Mouse (Mus musculus) kidney, embryonic 16.5 days (tissue): Measurements from ENCODE around the gene Gdpd3. TPM values are rescaled to one million over a fixed set of nuclear protein-coding genes. Genes with fewer than 3 reads are reported as not detected.
"Not testable (repeated sequence)": the region's sequence is repeated elsewhere in the genome, so short reads cannot be mapped to it uniquely, and the experiment has no call there.

Experiments used
- ATAC-seq: fragments of 200-750 bp; cut with Nextera tagmentation; 2 replicates; pipeline ENCODE4 v1.8.0; 2017; ENCODE audit warnings: moderate TSS enrichment; ENCODE audit not compliant: low FRiP score, low TSS enrichment
- H3K27ac ChIP-seq: fragments of 300-500 bp; sonication (generic); 2 replicates; pipeline ENCODE4 v1.5.1; 2014; ENCODE audit warnings: low read length
- H3K27me3 ChIP-seq: fragments of 300-500 bp; sonication (generic); 2 replicates; pipeline ENCODE4 v1.6.1; 2014; ENCODE audit warnings: low read length, control low read depth, mixed read lengths; ENCODE audit not compliant: insufficient read depth
- H3K36me3 ChIP-seq: fragments of 300-500 bp; sonication (generic); 2 replicates; pipeline ENCODE4 v1.6.1; 2014; ENCODE audit warnings: low read length, control low read depth, mixed read lengths; ENCODE audit not compliant: insufficient read depth
- H3K4me1 ChIP-seq: fragments of 300-500 bp; sonication (generic); 2 replicates; pipeline ENCODE4 v1.6.1; 2014; ENCODE audit warnings: low read length, control low read depth, mixed read lengths; ENCODE audit not compliant: insufficient read depth
- H3K4me2 ChIP-seq: fragments of 300-500 bp; sonication (generic); replicated peaks from 2 replicates; pipeline ENCODE4 v1.6.1; 2014; ENCODE audit warnings: low read depth, low read length
- H3K4me3 ChIP-seq: fragments of 300-500 bp; sonication (generic); 2 replicates; pipeline ENCODE4 v1.5.1; 2014; ENCODE audit warnings: mild to moderate bottlenecking, low read length
- H3K9ac ChIP-seq: fragments of 300-500 bp; sonication (generic); replicated peaks from 2 replicates; pipeline ENCODE4 v1.6.1; 2014; ENCODE audit warnings: low read length
- H3K9me3 ChIP-seq: fragments of 300-500 bp; sonication (generic); 2 replicates; pipeline ENCODE4 v1.6.1; 2016; ENCODE audit warnings: low read length, control low read depth
- WGBS: fragments of 180-500 bp; shearing (Covaris S2); extraction: QIAGEN DNeasy Blood & Tissue Kit; methylation state at CpG from one replicate; pipeline ENCODE4 v1.1.7; 2014; 5-methylcytosine and 5-hydroxymethylcytosine counted together
- polyA plus RNA-seq: library from polyadenylated mRNA; unstranded; fragments of >200 nt; fragmentation: Nextera tagmentation; extraction: Ambion mirVana; gene quantifications from 2 replicates; pipeline ENCODE4 v1.2.1, GENCODE M21; 2015

Gdpd3 gene
- polyA plus RNA-seq, 1 experiment from 2014 or later: 2.0 TPM

GRCm38 (mm10) chr7:126775185-126775977 is 9.2 kb downstream of the Gdpd3 start:
- 0 out of 2 replicates have a peak overlapping the region, but pooled peaks have one; percentile 21 for H3K27ac ChIP-seq
- 79% methylated on average over 10 of the region's 10 CpGs for WGBS
- H3K4me3 ChIP-seq: no peak overlapping the region
- H3K9ac ChIP-seq: no peak overlapping the region
- ATAC-seq: no peak
- H3K9me3 ChIP-seq: no peaks in the 10 kb centered on the region
- H3K4me2 ChIP-seq: no peak overlapping the region
- peaks cover 33% of the 10 kb centered on the region for H3K4me1 ChIP-seq
- peaks cover 11% of the 10 kb centered on the region; the same call in 1 of the 2 replicates for H3K36me3 ChIP-seq
- no peaks in the 10 kb centered on the region for H3K27me3 ChIP-seq

GRCm38 (mm10) chr7:126775978-126776234 is 9.8 kb downstream of the Gdpd3 start:
- Histone ChIP-seq H3K4me2 (peak overlapping the region; percentile 97), H3K9me3 (no peaks in the 10 kb centered on the region), H3K9ac (no peak overlapping the region), H3K36me3 (0 out of 2 replicates have a peak, but pooled peaks cover 6% of the 10 kb centered on the region), H3K4me1 (peaks cover 34% of the 10 kb centered on the region), H3K4me3 (no peak overlapping the region), H3K27me3 (no peaks in the 10 kb centered on the region), H3K27ac (peak overlapping the region; percentile 90; the same call in 1 of the 2 replicates)
- WGBS: 64% methylated on average over 3 of the region's 3 CpGs
- ATAC-seq: no peak

DNA sequence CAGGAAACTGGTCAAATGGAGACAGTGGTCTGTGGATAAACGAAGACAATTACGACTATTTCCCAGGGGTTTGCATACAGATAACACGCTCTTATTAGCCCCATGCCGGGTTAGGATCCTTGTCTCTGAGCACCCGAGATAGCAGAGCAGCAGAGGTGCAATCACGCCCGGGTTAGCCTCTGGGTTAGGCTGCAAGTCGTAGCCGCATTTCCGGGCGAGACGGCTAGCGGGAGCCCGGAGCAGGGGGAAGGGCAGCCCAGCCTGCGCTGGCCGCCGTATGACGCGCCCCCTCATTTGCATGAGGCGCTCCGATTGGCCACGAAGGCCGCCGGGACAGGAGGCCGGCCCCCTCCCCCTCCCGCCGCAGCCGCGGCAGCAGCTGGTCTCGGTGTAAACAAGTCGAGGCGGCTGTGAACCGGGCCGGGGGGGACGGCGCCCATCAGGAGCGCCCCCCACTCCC is 10.5 kb downstream of the Gdpd3 start, which contains the start of gene Ypel3:
Ypel3 (plus strand) TSS at position 358 of the 460 bp plus-strand sequence.
- Histone ChIP-seq H3K4me1 (peaks cover 41% of the 10 kb centered on the region), H3K4me2 (peak within 1 kb of the TSS; percentile 97), H3K27me3 (no peaks in the 10 kb centered on the region), H3K4me3 (peak within 1 kb of the TSS; percentile 78), H3K27ac (peak within 1 kb of the TSS; percentile 90), H3K36me3 (0 out of 2 replicates have a peak, but pooled peaks cover 3% of the 10 kb centered on the region), H3K9ac (peak within 1 kb of the TSS; percentile 93), H3K9me3 (no peaks in the 10 kb centered on the region)
- peak; percentile 91 for ATAC-seq
- WGBS: 0% methylated on average over 33 of the region's 37 CpGs

DNA sequence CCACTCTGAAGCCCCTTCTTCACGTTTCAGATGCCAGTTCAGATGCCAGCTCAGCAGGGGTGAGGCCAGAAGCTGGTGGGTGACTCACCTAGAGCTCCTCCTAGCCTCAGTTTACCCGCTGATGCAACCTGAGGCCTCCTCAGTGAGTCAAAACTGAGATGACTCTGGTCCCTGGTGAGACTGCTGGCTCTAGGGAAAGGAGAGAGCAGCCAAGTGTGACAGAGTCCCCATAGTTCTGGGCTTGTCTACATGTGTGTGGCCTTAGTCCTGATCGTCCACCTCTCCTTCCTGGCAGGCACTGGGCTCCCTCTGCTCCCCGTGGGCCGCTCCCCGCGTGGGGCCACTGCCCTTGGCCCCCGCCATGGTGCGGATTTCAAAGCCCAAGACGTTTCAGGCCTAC is 11.3 kb downstream of the Gdpd3 start:
- 30% methylated on average over 10 of the region's 10 CpGs for WGBS
- no peaks in the 10 kb centered on the region for H3K9me3 ChIP-seq
- ATAC-seq: no peak; the same call in 1 of the 2 replicates

DNA sequence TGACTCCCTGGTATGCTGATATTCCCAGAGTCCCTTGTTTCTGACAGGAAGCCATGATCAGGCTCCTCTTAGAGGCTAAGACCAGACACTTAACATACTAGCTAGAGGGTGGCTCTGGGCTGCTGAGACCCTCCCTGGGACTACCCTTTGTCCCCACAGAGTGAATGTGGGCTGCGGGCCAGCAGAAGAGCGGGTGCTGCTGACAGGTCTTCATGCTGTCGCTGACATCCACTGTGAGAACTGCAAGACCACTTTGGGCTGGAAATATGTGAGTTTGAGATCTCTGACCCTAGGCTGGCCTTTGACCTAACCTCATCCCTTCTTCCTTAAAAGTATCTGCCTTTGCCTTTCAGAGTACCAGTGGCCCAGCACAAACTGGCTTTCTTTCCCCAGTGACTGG is 12.0 kb downstream of the Gdpd3 start:
- Histone ChIP-seq H3K4me2 (peak overlapping the region; percentile 97), H3K9ac (peak overlapping the region; percentile 93; the same call in 1 of the 2 replicates), H3K27me3 (no peaks in the 10 kb centered on the region), H3K27ac (no peak overlapping the region), H3K36me3 (0 out of 2 replicates have a peak, but pooled peaks cover 3% of the 10 kb centered on the region), H3K4me3 (no peak overlapping the region), H3K4me1 (peaks cover 43% of the 10 kb centered on the region), H3K9me3 (no peaks in the 10 kb centered on the region)
- no peak for ATAC-seq
- 89% methylated on average over 3 of the region's 3 CpGs for WGBS

More for the DNA sequence above, 11.3 kb downstream of the Gdpd3 start:
- Histone ChIP-seq H3K4me1 (peaks cover 43% of the 10 kb centered on the region), H3K4me2 (peak overlapping the region; percentile 97), H3K27me3 (no peaks in the 10 kb centered on the region), H3K27ac (peak overlapping the region; percentile 80), H3K9ac (peak overlapping the region; percentile 93), H3K36me3 (0 out of 2 replicates have a peak, but pooled peaks cover 3% of the 10 kb centered on the region), H3K4me3 (peak overlapping the region; percentile 78)

- not testable (repeated sequence) for H3K9me3 ChIP-seq, H3K4me3 ChIP-seq, H3K4me2 ChIP-seq, H3K36me3 ChIP-seq, ATAC-seq, H3K9ac ChIP-seq, H3K27ac ChIP-seq, H3K27me3 ChIP-seq
- H3K4me1 ChIP-seq: peaks cover 43% of the 10 kb centered on the region
- WGBS: 95% methylated on average over 7 of the region's 7 CpGs
Observed at GRCm38 (mm10) chr7:126779101-126779500, 13.0 kb downstream of the Gdpd3 start.

DNA sequence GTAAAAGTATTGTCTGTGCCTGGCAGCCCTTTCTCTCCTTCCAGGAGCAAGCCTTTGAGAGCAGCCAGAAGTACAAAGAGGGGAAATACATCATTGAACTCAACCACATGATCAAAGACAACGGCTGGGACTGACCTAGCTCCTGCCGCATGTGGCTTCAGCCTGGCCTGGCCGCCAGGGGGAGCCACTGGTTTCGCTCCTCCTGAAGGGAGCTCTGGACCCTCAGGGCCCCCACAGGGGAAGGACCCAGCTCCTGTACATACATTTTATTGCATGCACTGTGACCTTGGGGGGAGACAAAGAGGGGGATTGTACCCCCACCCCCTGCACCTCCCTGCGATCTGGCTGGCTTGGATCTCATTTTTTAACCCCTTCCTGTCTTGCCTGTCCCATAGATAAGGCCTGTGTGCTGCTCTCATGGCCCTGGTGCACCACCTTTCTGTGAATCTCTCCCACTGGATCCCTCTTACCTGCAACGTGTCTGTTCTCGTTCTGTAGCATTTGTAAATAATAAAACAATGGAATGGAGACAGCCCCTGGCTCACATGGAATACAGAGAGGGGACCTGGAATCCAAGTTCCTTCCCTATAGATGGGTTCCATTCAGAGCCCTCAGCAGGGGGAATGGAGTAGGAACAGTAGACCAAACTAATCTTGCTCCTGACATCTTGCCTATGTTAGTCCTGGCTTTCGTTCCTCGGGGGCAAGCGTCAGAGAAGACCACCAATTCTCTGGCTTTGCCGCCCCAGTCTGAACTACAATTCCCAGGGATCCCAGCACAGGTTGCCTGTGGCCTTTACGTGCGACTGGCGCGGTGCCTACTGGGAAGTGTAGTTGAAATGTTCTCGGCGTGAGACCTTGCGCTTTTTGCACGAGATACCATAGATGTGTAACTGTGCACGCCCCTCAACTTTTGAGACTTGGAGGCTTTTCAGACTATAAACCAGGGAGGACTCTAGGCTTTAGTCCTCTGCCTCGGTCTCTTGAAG is 14.1 kb downstream of the Gdpd3 start:
- H3K36me3 ChIP-seq: peaks cover 19% of the 10 kb centered on the region
- whole genome bisulfite sequencing: under 1% methylated on average over 21 of the region's 21 CpGs
- H3K4me2 ChIP-seq: peak overlapping the region; percentile 84
- peak overlapping the region; percentile 56 for H3K27ac ChIP-seq
- H3K4me3 ChIP-seq: peak overlapping the region; percentile 42
- no peaks in the 10 kb centered on the region for H3K9me3 ChIP-seq
- H3K4me1 ChIP-seq: peaks cover 43% of the 10 kb centered on the region
- ATAC-seq: peak; percentile 73
- no peaks in the 10 kb centered on the region for H3K27me3 ChIP-seq
- H3K9ac ChIP-seq: peak overlapping the region; percentile 66

- ATAC-seq: 0 out of 2 replicates have a peak, but pooled peaks have one; percentile 5
- H3K4me2 ChIP-seq: peak within 1 kb of the TSS; percentile 84
Observed at GRCm38 (mm10) chr7:126780971-126781635, 15.0 kb downstream of the Gdpd3 start, which contains the start of gene Tbx6. Gene Tbx6 (plus strand): TSS chr7:126781483.

More at GRCm38 (mm10) chr7:126780971-126781635, 15.0 kb downstream of the Gdpd3 start, which contains the start of gene Tbx6:
- no peaks in the 10 kb centered on the region for H3K9me3 ChIP-seq
- peak within 1 kb of the TSS; percentile 42 for H3K4me3 ChIP-seq
- H3K27ac ChIP-seq: peak within 1 kb of the TSS; percentile 56
- no peaks in the 10 kb centered on the region for H3K27me3 ChIP-seq
- peaks cover 38% of the 10 kb centered on the region for H3K4me1 ChIP-seq
- 3% methylated on average over 22 of the region's 22 CpGs for WGBS
- peaks cover 27% of the 10 kb centered on the region for H3K36me3 ChIP-seq
- H3K9ac ChIP-seq: peak within 1 kb of the TSS; percentile 66
